Mouse (Mus musculus): ENCODE results near the gene Naa25.

The Naa25 gene

GRCm38 (mm10) chr5:121452026-121452869 lies 54.5 kb downstream of the Naa25 start, which contains the start of gene Erp29:
TSS of gene Erp29 (minus strand) at chr5:121452506.
- DNase-seq (ENCODE audit: low read depth, low spot score), result peak; percentile 95

DNA sequence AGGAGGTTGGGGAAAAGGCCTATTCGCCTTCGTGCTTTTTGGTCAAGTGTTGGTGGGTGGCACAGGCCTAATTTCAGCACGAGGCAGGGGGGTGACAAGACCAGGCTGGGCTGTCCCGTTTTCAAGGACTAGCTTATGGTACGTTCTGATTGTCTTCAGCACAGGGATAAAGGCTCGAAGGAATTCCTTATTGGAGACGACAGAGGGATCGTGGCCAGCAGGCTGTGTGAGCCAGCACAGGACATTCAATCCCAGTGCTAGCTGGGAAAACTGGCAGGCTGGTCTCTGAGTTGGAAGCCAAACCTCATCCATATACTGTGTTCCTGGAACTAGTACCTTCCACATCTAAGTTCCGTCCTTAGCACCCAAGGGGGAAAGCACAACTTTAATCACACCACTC lies 55.2 kb downstream of the Naa25 start:
- DNase-seq (ENCODE audit: low read depth, low spot score), result no peak

DNA sequence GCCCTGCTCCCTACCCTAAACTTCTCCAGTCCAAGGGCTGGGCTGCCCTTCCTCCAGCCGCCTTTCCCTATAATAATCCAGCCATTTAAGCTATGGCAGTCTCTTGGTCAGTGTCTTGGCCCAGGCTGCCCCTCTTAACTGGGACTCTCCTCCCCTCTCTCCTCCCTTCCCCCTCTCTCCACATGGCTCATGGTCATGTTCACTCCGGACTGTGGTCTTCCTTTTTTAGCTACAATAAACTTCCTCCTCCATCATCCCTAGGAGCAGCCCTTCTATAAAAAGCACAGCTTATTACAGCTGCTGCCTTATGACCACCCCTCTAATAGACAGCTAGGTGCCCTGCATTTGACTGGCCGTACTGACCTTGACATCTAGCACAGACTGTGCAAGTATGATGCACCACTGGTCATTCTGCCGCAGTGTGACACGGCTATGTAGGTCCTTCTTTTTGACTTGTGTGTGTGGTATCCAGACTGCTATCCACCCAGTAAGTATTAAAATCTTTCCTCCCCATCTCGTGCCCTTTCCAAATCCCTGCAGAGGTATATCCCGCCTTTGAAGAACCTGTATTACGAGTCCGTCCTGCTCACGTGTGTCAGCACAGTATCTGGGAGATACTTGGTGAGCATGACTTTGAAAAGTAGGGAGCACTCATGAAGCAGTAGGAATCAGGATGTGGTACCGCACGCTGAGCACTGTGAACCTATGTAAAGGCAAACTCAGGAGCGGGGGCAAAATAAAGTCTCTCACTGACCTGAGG lies 56.2 kb downstream of the Naa25 start:
- no peak for DNase-seq (ENCODE audit: low read depth, low spot score)

DNA sequence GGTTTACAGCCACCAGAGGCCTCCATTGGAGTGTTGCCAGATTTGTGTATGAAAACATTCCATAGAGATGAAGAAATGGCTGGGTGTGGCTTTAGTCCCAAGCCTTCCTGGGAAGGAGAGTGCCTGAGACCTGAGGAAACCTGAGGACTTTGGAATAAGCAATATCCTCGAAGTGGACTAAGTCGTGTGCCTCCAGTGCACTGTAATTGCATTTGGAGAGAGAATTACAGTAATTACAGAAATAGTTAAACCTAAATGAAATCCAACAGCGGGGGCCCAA lies 56.7 kb downstream of the Naa25 start:
- DNase-seq (ENCODE audit: low read depth, low spot score), result no peak

GRCm38 (mm10) chr5:121455510-121456265 lies 58.0 kb downstream of the Naa25 start:
- DNase-seq (ENCODE audit: low read depth, low spot score), result no peak

DNA sequence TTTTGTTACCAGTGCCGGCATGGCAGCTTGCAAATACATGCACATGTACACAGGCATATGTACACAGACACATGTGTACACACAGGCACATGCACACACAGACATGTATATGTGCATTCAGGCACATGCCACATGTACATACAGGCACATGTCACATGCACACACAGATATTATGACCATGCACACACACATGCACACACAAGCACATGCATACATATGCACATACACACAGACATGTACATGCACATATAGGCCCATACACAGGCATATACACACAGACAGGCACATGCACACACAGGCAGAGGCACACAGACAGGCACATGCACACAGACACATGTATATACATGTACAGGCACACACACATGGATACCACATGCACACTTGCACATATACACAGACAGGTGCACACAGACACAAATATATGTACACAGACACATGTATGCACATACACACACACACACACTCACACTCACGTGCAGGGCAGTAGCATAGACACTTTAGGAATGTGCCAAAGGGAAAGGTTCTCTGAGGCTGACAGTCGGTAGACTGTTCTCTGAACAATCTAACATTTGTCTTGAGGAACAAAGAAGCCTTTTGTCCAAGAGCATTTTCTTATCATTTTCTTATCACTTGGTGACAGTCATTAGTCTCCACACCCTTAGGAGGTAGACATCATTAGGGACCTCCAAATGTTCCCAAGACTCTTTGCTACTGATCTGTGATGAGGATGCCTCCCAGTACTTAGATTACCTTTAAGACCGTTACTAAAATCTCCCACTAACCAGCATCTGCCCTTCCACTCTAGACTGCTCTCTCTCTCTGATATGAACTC lies 63.8 kb downstream of the Naa25 start:
- DNase-seq (ENCODE audit: low read depth, low spot score), result no peak

DNA sequence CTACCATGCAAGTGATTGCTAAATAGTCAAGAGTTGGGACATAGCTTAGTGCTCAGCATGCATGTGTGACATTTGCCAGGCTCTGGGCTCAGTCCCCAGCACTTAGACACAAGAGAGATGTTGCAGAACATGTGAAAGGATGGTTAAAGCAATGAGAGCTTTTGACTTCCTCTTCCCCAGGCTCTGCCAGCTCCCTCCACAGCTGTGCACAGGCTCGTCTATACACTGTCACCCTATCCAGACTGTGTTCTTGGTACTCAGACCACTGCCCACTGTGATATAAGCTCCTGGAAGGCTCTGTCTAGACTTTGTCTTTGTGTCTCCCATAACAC lies 64.4 kb downstream of the Naa25 start:
- DNase-seq (ENCODE audit: low read depth, low spot score), result no peak

GRCm38 (mm10) chr5:121462967-121463366 lies 65.2 kb downstream of the Naa25 start:
- DNase-seq (ENCODE audit: low read depth, low spot score), result no peak

DNA sequence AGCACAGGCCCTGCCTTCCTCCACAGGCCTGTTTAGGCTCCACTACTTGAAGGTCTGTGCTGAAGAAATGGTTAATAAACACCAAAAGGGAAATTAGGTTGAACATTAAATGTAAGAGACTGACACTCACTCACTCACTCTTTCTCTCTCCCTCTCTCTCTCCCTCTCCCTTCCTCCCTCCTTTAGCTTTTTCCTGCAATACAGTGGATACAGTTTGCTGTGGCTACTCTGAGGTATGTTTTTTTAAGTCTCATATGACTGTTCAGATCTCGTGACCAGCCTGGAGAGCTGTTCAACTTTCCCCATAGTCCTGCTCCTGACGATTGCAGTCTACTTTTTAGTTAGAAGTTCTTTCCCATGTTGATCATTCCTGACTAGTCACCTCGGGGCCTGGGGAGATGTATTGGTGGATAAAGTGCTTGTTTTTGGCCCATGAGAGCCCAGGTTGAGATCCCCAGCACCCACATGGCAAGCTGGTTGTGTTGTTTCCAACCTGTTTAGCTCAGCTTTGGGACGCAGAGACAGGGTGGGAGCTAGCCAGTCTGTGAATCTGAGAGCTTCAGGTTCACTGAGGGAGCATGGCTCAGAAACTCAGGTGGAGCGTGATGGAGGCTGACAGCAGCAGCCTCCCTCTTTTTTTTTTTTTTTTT lies 66.0 kb downstream of the Naa25 start:
- DNase-seq (ENCODE audit: low read depth, low spot score), result no peak

DNA sequence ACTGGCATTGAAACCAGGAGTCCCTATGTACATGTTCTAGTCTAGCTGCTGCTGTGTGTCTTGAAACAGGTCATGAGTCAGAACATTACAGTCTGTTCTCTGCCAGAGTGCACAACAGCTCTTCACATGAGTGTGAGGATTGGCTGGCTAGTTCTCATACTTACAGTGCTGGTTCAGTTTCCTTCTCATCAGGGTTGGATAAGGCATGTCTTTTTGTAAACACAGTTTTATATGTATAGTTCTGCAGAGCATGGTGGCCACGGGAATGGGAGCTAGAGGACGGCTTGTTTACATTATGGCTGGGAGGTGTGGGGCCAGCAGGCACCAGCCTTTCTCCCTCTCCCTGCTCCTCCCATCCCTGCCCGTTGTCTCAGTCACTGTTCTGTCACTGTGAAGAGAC lies 71.8 kb downstream of the Naa25 start:
- no peak for DNase-seq (ENCODE audit: low read depth, low spot score)

GRCm38 (mm10) chr5:121472411-121472810 lies 74.7 kb downstream of the Naa25 start:
- no peak for DNase-seq (ENCODE audit: low read depth, low spot score)

- DNase-seq (ENCODE audit: low read depth, low spot score), result no peak
Measured at GRCm38 (mm10) chr5:121474610-121475009, 76.9 kb downstream of the Naa25 start.

GRCm38 (mm10) chr5:121476040-121476439 lies 78.3 kb downstream of the Naa25 start:
- DNase-seq (ENCODE audit: low read depth, low spot score), result no peak

GRCm38 (mm10) chr5:121477680-121478079 lies 79.9 kb downstream of the Naa25 start:
- peak; percentile 68 for DNase-seq (ENCODE audit: low read depth, low spot score)

- DNase-seq (ENCODE audit: low read depth, low spot score), result no peak
Measured at GRCm38 (mm10) chr5:121484801-121485200, 87.1 kb downstream of the Naa25 start.

GRCm38 (mm10) chr5:121493305-121493704 lies 95.6 kb downstream of the Naa25 start:
- DNase-seq (ENCODE audit: low read depth, low spot score), result no peak
